Comparison of ENCODE assay signal across 11 mouse cellular contexts in the genomic region with DNA sequence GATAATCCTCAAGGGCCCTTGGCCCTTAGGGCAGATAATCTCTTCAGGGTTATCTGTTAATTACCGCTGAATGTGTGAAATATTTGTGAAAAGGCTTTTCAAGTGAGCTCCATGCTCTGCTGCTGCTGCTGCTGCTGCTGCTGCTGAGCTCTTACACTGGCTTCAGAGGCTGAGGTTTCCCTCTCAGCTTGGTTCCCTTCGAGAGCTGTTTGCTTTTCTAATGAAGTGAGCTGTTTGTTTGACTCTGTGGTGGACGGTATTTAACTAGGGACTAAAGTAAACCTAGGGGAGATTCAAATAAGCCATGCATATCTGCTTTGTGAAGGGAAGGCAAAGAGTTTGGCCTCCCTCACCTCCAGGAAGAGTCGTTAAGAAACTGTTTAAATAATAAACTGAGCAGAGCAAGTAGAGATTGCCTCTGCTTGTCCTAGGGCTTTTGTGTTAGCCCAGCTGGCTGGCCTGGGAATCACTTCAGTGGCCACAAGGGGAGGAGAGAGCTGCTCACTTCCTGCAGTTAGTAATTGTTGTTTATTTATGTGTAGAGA.
A peak's percentile ranks its signal among the peaks of the same experiment; 100 is the strongest.
DNase-seq lines count a peak whose midpoint lies in the region; ATAC-seq and TF ChIP-seq lines count a peak whose summit lies in the region.
"Had no signal": no experiment of that assay in that cellular context is flagged by ENCODE, and none has a peak within 500 bp of the region (broad histone marks: within the 10 kb centered on the region; RNA-seq: fewer than 3 reads in every experiment).

No protein-coding gene starts in this region.

- no peak overlapping the region for H3K4me3 ChIP-seq in neural tube, embryonic 11.5 days (ENCODE audit: low read depth, low read length)
- no peak overlapping the region for H3K4me3 ChIP-seq in forebrain, postnatal 0 days (ENCODE audit: low read depth, low read length)
- H3K4me3 ChIP-seq in lung, postnatal 0 days (ENCODE audit: low read depth, low read length), result no peak overlapping the region
- no peak overlapping the region for H3K4me3 ChIP-seq in stomach, postnatal 0 days (ENCODE audit: low read depth, low read length)

- no peaks in the 10 kb centered on the region for H3K27me3 ChIP-seq in neural tube, embryonic 11.5 days (ENCODE audit: control insufficient read depth, insufficient read depth, low read length)
- H3K27me3 ChIP-seq in forebrain, postnatal 0 days (ENCODE audit: insufficient read depth, low read length), result no peaks in the 10 kb centered on the region
- no peaks in the 10 kb centered on the region for H3K27me3 ChIP-seq in lung, postnatal 0 days (replicated peaks; ENCODE audit: insufficient read depth, low read length)
- no peaks in the 10 kb centered on the region for H3K27me3 ChIP-seq in stomach, postnatal 0 days (ENCODE audit: control insufficient read depth, insufficient read depth, low read length)
- H3K27me3 ChIP-seq: CH12.LX had no signal

- H3K4me2 ChIP-seq in neural tube, embryonic 11.5 days (ENCODE audit: low read depth), result no peak overlapping the region
- H3K4me2 ChIP-seq in forebrain, postnatal 0 days (ENCODE audit: low read depth), result no peak overlapping the region
- no peak overlapping the region for H3K4me2 ChIP-seq in lung, postnatal 0 days (replicated peaks; ENCODE audit: low read depth, low read length)
- H3K4me2 ChIP-seq in stomach, postnatal 0 days (replicated peaks; ENCODE audit: low read depth), result no peak overlapping the region

- DNase-seq in neural tube, embryonic 11.5 days (ENCODE audit: low spot score), result no peak
- DNase-seq in neural tube, embryonic 10.5 days (ENCODE audit: extremely low spot score, low spot score), result no peak
- DNase-seq in forebrain, postnatal 0 days, result no peak
- peak; percentile 77 for DNase-seq in lung, postnatal 0 days (ENCODE audit: low spot score)
- DNase-seq in stomach, postnatal 0 days (ENCODE audit: low spot score), result peak; percentile 52
- no peak for DNase-seq in adrenal gland, adult (ENCODE audit: inconsistent age in 2 of 2, low spot score in 1 of 2)
- DNase-seq in c-Kit-positive CD71-positive TER-119-positive erythroid progenitor cells, embryonic 14.5 days (ENCODE audit: low spot score), result no peak
- DNase-seq in adrenal gland, postnatal 36 days, result no peak
- DNase-seq: adrenal gland, adult 2 months; gastrocnemius, postnatal 10 days had no signal

- H3K27ac ChIP-seq in neural tube, embryonic 11.5 days (ENCODE audit: low read depth, low read length), result 0 out of 2 replicates have a peak overlapping the region, but pooled peaks have one; percentile 23
- no peak overlapping the region for H3K27ac ChIP-seq in forebrain, postnatal 0 days (ENCODE audit: low read depth, low read length)
- peak overlapping the region; percentile 17; the same call in 1 of the 2 replicates for H3K27ac ChIP-seq in lung, postnatal 0 days (ENCODE audit: low read length)
- no peak overlapping the region for H3K27ac ChIP-seq in stomach, postnatal 0 days (replicated peaks)

- H3K9ac ChIP-seq in neural tube, embryonic 11.5 days (ENCODE audit: low read length), result no peak overlapping the region
- H3K9ac ChIP-seq in forebrain, postnatal 0 days, result no peak overlapping the region
- no peak overlapping the region for H3K9ac ChIP-seq in lung, postnatal 0 days (replicated peaks; ENCODE audit: low read depth)
- H3K9ac ChIP-seq in stomach, postnatal 0 days (ENCODE audit: low read length), result no peak overlapping the region

- H3K36me3 ChIP-seq in neural tube, embryonic 11.5 days (ENCODE audit: control insufficient read depth, insufficient read depth, low read length), result no peaks in the 10 kb centered on the region
- no peaks in the 10 kb centered on the region for H3K36me3 ChIP-seq in forebrain, postnatal 0 days (ENCODE audit: insufficient read depth)
- no peaks in the 10 kb centered on the region for H3K36me3 ChIP-seq in lung, postnatal 0 days (ENCODE audit: insufficient read depth, low read length)
- no peaks in the 10 kb centered on the region for H3K36me3 ChIP-seq in stomach, postnatal 0 days (ENCODE audit: control insufficient read depth, insufficient read depth, low read length)

- peak; percentile 48; the same call in 1 of the 2 replicates for ATAC-seq in neural tube, embryonic 11.5 days (ENCODE audit: insufficient read depth, low FRiP score, low TSS enrichment)
- ATAC-seq in forebrain, postnatal 0 days, result peak; percentile 20; the same call in 1 of the 2 replicates
- ATAC-seq in lung, postnatal 0 days, result peak; percentile 90
- ATAC-seq in stomach, postnatal 0 days (ENCODE audit: low FRiP score, low TSS enrichment), result peak; percentile 83

- no peak for TF ChIP-seq EP300 in lung, postnatal 0 days (IDR thresholded peaks at IDR 0.05)
- no peak for TF ChIP-seq EP300 in stomach, postnatal 0 days (optimal IDR thresholded peaks at IDR 0.05)

- no peaks in the 10 kb centered on the region for H3K9me3 ChIP-seq in neural tube, embryonic 11.5 days (ENCODE audit: control insufficient read depth, low read length)
- H3K9me3 ChIP-seq in forebrain, postnatal 0 days (ENCODE audit: low read length), result no peaks in the 10 kb centered on the region
- H3K9me3 ChIP-seq in lung, postnatal 0 days (ENCODE audit: low read length), result no peaks in the 10 kb centered on the region
- no peaks in the 10 kb centered on the region for H3K9me3 ChIP-seq in stomach, postnatal 0 days (ENCODE audit: control insufficient read depth, low read length)

- H3K4me1 ChIP-seq in neural tube, embryonic 11.5 days (ENCODE audit: control insufficient read depth, insufficient read depth, low read length), result peaks cover 15% of the 10 kb centered on the region
- no peaks in the 10 kb centered on the region for H3K4me1 ChIP-seq in forebrain, postnatal 0 days (ENCODE audit: insufficient read depth)
- peaks cover 8% of the 10 kb centered on the region; the same call in 1 of the 2 replicates for H3K4me1 ChIP-seq in lung, postnatal 0 days (ENCODE audit: insufficient read depth, low read depth, low read length)
- no peaks in the 10 kb centered on the region for H3K4me1 ChIP-seq in stomach, postnatal 0 days (replicated peaks; ENCODE audit: control insufficient read depth, insufficient read depth)

- TF ChIP-seq CTCF in forebrain, postnatal 0 days (IDR thresholded peaks at IDR 0.05; ENCODE audit: low read depth), result peak; percentile 18; the same call in 1 of the 2 replicates
- TF ChIP-seq CTCF in lung, postnatal 0 days (IDR thresholded peaks at IDR 0.05), result peak; percentile 24; the same call in 1 of the 2 replicates
- TF ChIP-seq CTCF in stomach, postnatal 0 days (IDR thresholded peaks at IDR 0.05; ENCODE audit: low read depth), result no peak; the same call in 1 of the 2 replicates

- 3% methylated on average over 4 of the region's 4 CpGs for WGBS in neural tube, embryonic 11.5 days
- 6% methylated on average over 4 of the region's 4 CpGs for WGBS in forebrain, postnatal 0 days
- WGBS in lung, postnatal 0 days, result 20% methylated on average over 4 of the region's 4 CpGs
- WGBS in stomach, postnatal 0 days, result 9% methylated on average over 4 of the region's 4 CpGs

Comparison
In these comparisons a context has a peak if more than half of its experiments do, and no peak if none do; other contexts are left out.
1. ATAC-seq: peak in every context shown above with its lines; median percentile 90 in lung, postnatal 0 days; 83 in stomach, postnatal 0 days; 48 in neural tube, embryonic 11.5 days; 20 in forebrain, postnatal 0 days.
2. DNase-seq: peak in lung, postnatal 0 days (single experiment) and stomach, postnatal 0 days (single experiment); none in neural tube, embryonic 11.5 days (single experiment), neural tube, embryonic 10.5 days (single experiment), forebrain, postnatal 0 days (single experiment), adrenal gland, adult (0 of 2), c-Kit-positive CD71-positive TER-119-positive erythroid progenitor cells, embryonic 14.5 days (single experiment) and adrenal gland, postnatal 36 days (0 of 2).
3. H3K27ac ChIP-seq: peak in neural tube, embryonic 11.5 days (single experiment) and lung, postnatal 0 days (single experiment); none in forebrain, postnatal 0 days (single experiment) and stomach, postnatal 0 days (single experiment).